Mouse (Mus musculus) bone marrow, adult 2 months (tissue): ENCODE data around the gene Fcmr. TPM values are rescaled to one million over a fixed set of nuclear protein-coding genes. Genes with fewer than 3 reads are reported as not detected.

Source experiments
- H3K27ac ChIP-seq: fragments of 200-500 bp; 2 replicates; pipeline ENCODE4 v1.5.1; 2012; ENCODE audit warnings: low read depth, mild to moderate bottlenecking, control low read depth, inconsistent platforms, low read length; ENCODE audit not compliant: control insufficient read depth, poor library complexity, insufficient read depth
- H3K4me1 ChIP-seq: fragments of 200-500 bp; 2 replicates; pipeline ENCODE4 v1.6.1; 2011; ENCODE audit warnings: low read length; ENCODE audit not compliant: control insufficient read depth, insufficient read depth
- H3K4me3 ChIP-seq: fragments of 200-500 bp; replicated peaks from 2 replicates; pipeline ENCODE3; 2011; ENCODE audit warnings: mild to moderate bottlenecking, low read depth, low read length, control low read depth; ENCODE audit not compliant: control insufficient read depth
- CTCF ChIP-seq: fragments of 200-500 bp; IDR thresholded peaks from 2 replicates; pipeline ENCODE4 v1.5.1; 2011; ENCODE audit warnings: low read length, control low read depth; ENCODE audit not compliant: control insufficient read depth, insufficient read depth
- POLR2A ChIP-seq: fragments of 200-500 bp; IDR thresholded peaks from 2 replicates; pipeline ENCODE4 v1.6.1; 2011; ENCODE audit warnings: low read depth, mild to moderate bottlenecking, control low read depth, low read length, borderline replicate concordance; ENCODE audit not compliant: control insufficient read depth
- WGBS: fragments of 180-500 bp; shearing (Covaris S2); methylation state at CpG from one replicate; pipeline ENCODE4 v1.1.7; 2018; 5-methylcytosine and 5-hydroxymethylcytosine counted together
- polyA plus RNA-seq: library from polyadenylated mRNA; stranded (reverse); fragments of >200 nt; gene quantifications from 2 replicates; pipeline ENCODE4 v1.2.4, GENCODE M21; 2011; ENCODE audit warnings: low replicate concordance; ENCODE audit not compliant: missing spikeins, insufficient read depth, insufficient read length

The Fcmr gene
- polyA plus RNA-seq, 1 experiment = 36.6 TPM

DNA sequence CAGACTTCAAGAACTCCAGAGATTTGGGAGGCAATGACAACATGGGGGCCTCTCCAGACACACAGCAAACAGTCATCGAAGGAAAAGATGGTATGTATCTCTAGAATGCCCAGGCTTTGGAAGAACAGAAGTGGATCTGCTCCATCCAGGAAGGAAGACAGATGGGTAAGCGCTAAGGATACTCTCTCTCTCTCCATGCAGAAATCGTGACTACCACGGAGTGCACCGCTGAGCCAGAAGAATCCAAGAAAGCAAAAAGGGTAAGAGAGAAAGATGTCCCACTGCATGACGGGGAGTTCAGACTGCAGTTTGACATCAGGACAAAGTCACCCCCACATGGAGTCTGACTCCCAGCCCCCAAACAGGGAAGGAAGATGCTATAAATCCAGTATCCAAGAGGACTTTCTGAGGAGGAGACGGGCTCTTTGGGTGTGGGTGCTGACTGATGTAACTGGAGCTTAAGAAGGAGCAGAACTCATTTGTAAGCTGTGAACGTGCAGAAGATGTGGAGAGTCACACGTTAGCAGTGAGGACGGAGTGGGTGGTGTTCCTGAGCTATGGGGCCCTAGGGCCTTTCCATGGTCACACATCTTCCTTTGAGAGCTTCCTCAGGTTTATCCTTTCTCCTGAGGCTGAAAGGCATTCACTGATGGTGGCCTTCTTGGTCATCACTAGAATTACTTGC is 15.8 kb upstream of the Fcmr start:
- no peak for TF ChIP-seq CTCF
- no peak for TF ChIP-seq POLR2A
- Histone ChIP-seq H3K4me3 (no peak overlapping the region), H3K27ac (peak overlapping the region; percentile 58; the same call in 1 of the 2 replicates), H3K4me1 (no peaks in the 10 kb centered on the region; the same call in 1 of the 2 replicates)
- WGBS = 80% methylated on average over 10 of the region's 10 CpGs

DNA sequence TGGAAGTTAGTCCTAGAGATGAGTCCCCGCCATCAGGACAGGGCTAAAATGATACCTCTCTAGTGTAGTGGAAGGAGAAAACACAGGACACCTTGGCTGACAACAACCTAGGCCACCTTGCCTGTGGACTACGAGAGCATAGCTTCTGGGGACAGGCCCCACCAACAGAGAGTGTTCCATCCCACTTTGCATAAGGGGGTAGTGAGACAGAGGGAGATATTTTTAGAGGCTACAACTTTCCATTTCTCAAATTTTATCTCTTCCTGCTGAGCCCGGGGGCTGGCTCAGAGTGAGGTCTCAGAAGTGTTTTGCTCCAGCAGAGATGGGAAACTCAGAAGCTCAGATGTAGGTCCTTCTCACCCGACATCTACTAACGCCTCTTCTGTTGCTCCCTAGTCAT is 15.1 kb upstream of the Fcmr start:
- H3K27ac ChIP-seq = peak overlapping the region; percentile 74
- 48% methylated on average over 5 of the region's 5 CpGs for WGBS

DNA sequence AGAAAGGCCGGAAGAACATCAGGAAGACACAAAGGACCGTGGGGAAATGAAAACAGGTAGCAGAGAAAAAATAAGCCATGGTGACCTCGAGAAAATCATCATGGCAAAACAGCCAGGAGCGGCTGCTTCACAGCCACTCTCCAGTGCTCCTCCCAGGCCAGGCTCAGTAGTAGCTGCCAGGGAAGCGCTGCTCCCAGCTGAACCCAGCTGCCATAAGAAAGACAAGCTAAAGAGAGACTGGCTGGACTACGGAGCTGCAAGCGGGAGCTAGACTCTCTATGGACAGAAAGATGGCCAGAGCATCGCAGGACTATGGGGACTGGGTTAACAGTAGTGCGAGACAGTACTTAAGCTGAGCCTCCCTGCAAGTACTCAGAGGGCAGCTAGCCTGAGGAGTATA is 10.7 kb upstream of the Fcmr start:
- WGBS = 77% methylated on average over 9 of the region's 9 CpGs

More for the DNA sequence above, 15.1 kb upstream of the Fcmr start:
- Histone ChIP-seq H3K4me3 (no peak overlapping the region), H3K4me1 (no peaks in the 10 kb centered on the region; the same call in 1 of the 2 replicates)
- TF ChIP-seq CTCF (no peak), POLR2A (no peak)

DNA sequence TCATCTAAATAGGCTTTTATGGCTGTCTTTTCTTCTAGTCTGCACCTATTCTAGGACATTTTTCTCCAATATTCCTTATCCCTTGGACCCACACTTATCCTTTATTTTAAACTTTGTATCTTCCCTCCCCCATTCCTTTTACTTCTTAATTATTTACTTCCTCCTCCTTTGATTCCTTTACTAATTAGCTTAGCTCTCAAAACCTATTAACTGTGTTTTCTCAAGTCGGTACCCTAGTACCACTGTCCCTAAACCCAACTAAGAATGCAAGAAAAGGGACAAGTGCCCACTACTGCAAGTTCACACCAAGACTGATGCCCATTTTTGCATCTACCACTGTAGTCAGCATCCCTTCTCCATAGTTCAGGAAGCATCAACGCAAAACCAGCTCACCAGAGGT is 9.7 kb upstream of the Fcmr start:
- TF ChIP-seq CTCF = no peak
- no peak for TF ChIP-seq POLR2A
- WGBS = 81% methylated on average over 2 of the region's 2 CpGs
- Histone ChIP-seq H3K4me1 (no peaks in the 10 kb centered on the region; the same call in 1 of the 2 replicates), H3K27ac (no peak overlapping the region), H3K4me3 (no peak overlapping the region)

More for the DNA sequence above, 10.7 kb upstream of the Fcmr start:
- H3K4me1 ChIP-seq = no peaks in the 10 kb centered on the region; the same call in 1 of the 2 replicates
- H3K4me3 ChIP-seq = no peak overlapping the region
- TF ChIP-seq POLR2A = no peak
- H3K27ac ChIP-seq = no peak overlapping the region

- no peak overlapping the region for H3K4me3 ChIP-seq
- TF ChIP-seq CTCF (no peak), POLR2A (no peak)
- H3K4me1 ChIP-seq = no peaks in the 10 kb centered on the region
- WGBS = 87% methylated on average over 4 of the region's 4 CpGs
- no peak overlapping the region for H3K27ac ChIP-seq
Observed at GRCm38 (mm10) chr1:130857456-130857855, 8.0 kb upstream of the Fcmr start.

DNA sequence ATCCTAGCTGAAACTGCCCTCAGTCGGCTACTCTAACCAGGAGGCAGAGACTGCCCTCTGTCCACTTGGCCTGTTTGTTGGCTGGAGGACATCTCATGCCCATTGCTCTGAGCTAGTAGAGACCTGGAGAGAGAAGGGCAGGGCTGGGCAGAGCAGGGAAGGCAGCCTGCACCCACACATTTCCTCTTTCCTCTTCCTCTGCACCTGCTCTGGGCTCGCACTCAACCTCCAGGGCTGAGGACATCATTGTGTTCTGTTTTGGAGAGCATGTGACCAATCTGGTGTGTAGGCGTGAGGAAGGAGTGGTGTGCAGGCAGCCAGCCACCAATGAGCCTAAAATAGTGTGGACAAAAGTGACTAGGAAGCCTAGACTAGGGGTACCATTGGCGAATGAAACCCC is 1.2 kb upstream of the Fcmr start:
- TF ChIP-seq POLR2A = peak; percentile 38; the same call in 1 of the 2 replicates
- no peak for TF ChIP-seq CTCF
- Histone ChIP-seq H3K27ac (peak overlapping the region; percentile 87), H3K4me1 (peaks cover 1% of the 10 kb centered on the region), H3K4me3 (no peak overlapping the region)
- WGBS = 15% methylated on average over 4 of the region's 4 CpGs

DNA sequence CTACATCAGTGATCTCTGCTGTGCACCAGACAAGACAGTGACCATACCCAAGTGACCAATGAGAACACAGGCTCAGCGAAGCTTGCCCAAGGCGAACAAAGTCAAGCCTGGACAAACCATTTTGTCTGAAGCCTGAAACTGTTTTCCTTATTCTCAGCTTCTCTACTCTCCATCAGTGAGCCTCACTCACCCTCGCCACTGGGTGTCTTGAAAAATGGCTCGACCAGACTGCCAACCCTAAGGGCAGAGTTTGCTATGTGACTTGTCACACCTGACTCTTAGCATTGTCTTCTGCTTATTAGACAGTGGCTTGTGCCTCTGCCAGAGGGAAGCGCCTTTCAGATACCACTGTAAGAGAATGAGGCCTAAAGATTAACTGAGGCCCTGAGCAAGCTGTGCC is 728 bp upstream of the Fcmr start:
- Histone ChIP-seq H3K27ac (peak overlapping the region; percentile 87), H3K4me3 (no peak overlapping the region), H3K4me1 (peaks cover 1% of the 10 kb centered on the region)
- WGBS = 74% methylated on average over 5 of the region's 5 CpGs
- TF ChIP-seq POLR2A = no peak
- no peak for TF ChIP-seq CTCF

GRCm38 (mm10) chr1:130872912-130873311 is 7.4 kb downstream of the Fcmr start:
- H3K27ac ChIP-seq = no peak overlapping the region
- 9% methylated on average over 2 of the region's 2 CpGs for WGBS

More at GRCm38 (mm10) chr1:130872912-130873311, 7.4 kb downstream of the Fcmr start:
- H3K4me3 ChIP-seq = no peak overlapping the region
- H3K4me1 ChIP-seq = peaks cover 2% of the 10 kb centered on the region
- TF ChIP-seq POLR2A (no peak), CTCF (no peak)
